Mouse (Mus musculus) heart, adult 2 months (tissue): ENCODE results near the gene Slc12a8.

Experiments used
- CTCF ChIP-seq: fragments of 200-600 bp; IDR thresholded peaks from 2 replicates; pipeline ENCODE4 v1.8.1; 2022; ENCODE audit warnings: antibody characterized with exemption, mild to moderate bottlenecking, moderate library complexity
- POLR2A ChIP-seq: fragments of 200-500 bp; IDR thresholded peaks from 2 replicates; pipeline ENCODE4 v1.6.1; 2011; ENCODE audit warnings: mild to moderate bottlenecking, low read depth, low read length, control low read depth; ENCODE audit not compliant: insufficient read depth

GRCm38 (mm10) chr16:33615986-33616385 lies 98.9 kb downstream of the Slc12a8 start:
- TF ChIP-seq POLR2A = no peak
- TF ChIP-seq CTCF = no peak
